Mouse (Mus musculus) small intestine, adult 2 months (tissue): Measurements from ENCODE around the gene Ednrb. TPM values are rescaled to one million over a fixed set of nuclear protein-coding genes. Genes with fewer than 3 reads are reported as not detected.

Source experiments
- H3K27ac ChIP-seq: fragments of 200-500 bp; 2 replicates; pipeline ENCODE4 v1.5.1; 2012; ENCODE audit warnings: low read depth, low read length, control low read depth, inconsistent platforms; ENCODE audit not compliant: insufficient read depth
- H3K27me3 ChIP-seq: fragments of 200-500 bp; 2 replicates; pipeline ENCODE4 v1.6.1; 2012; ENCODE audit warnings: mild to moderate bottlenecking, moderate library complexity, low read length, inconsistent platforms; ENCODE audit not compliant: control insufficient read depth, insufficient read depth
- H3K36me3 ChIP-seq: fragments of 200-500 bp; 2 replicates; pipeline ENCODE4 v1.6.1; 2012; ENCODE audit warnings: mild to moderate bottlenecking, low read length, control low read depth, inconsistent platforms; ENCODE audit not compliant: control insufficient read depth, insufficient read depth
- H3K4me1 ChIP-seq: fragments of 200-500 bp; 2 replicates; pipeline ENCODE4 v1.6.1; 2012; ENCODE audit warnings: low read length, inconsistent platforms, mixed read lengths; ENCODE audit not compliant: control insufficient read depth, insufficient read depth, insufficient read length
- H3K4me3 ChIP-seq: fragments of 200-500 bp; 2 replicates; pipeline ENCODE4 v1.5.1; 2012; ENCODE audit warnings: low read depth, mild to moderate bottlenecking, control low read depth, inconsistent platforms, low read length, moderate library complexity
- CTCF ChIP-seq: fragments of 200-500 bp; IDR thresholded peaks from 2 replicates; pipeline ENCODE4 v1.5.1; 2012; ENCODE audit warnings: low read depth, mild to moderate bottlenecking, control low read depth, inconsistent platforms, low read length, moderate library complexity, mixed read lengths; ENCODE audit not compliant: insufficient replicate concordance, insufficient read length; ENCODE audit errors: extremely low read depth
- POLR2A ChIP-seq: fragments of 200-500 bp; IDR thresholded peaks from 2 replicates; pipeline ENCODE4 v1.6.1; 2012; ENCODE audit warnings: low read depth, mild to moderate bottlenecking, control low read depth, inconsistent platforms, low read length, moderate library complexity
- WGBS: fragments of 180-500 bp; shearing (Covaris S2); methylation state at CpG from one replicate; pipeline ENCODE4 v1.1.7; 2018; 5-methylcytosine and 5-hydroxymethylcytosine counted together
- polyA plus RNA-seq: library from polyadenylated mRNA; depleted of rRNA; stranded (reverse); fragments of >200 nt; gene quantifications from 2 replicates; pipeline ENCODE4 v1.2.3, GENCODE M21; 2012

Gene Ednrb
- polyA plus RNA-seq, 1 experiment: 5.1 TPM

DNA sequence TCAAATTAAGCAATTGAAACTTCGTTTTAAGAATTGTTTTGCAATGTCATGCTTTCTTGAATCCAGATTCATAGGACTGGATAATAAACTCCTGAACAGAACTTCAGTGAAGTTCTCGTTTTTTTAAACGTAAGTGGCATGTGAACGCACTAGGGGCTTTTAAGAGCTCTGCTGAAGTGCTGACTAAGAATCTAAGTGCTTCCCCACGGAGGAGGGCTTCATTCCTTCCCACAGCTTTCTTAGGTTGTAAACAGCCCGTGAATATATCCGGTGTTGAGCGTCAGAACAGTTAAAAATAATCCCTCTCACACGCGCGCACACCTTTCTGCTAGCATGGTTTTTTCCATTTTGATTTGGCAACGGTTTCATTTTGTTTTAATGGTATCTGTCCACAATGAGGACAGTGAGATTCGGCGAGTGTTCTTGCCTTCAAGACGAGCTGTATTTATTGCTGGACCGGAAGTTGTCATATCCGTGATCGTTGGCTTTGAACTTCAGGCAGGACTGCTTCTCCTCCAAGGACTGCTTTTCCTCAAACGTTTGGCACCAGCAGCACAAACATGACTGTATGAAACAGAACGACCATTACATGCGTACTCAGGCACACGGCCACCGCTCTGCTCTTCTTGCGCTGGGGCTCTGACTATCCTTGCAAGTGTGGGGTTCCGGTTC, 27.4 kb downstream of the Ednrb start:
- Histone ChIP-seq H3K36me3 (no peaks in the 10 kb centered on the region), H3K4me1 (no peaks in the 10 kb centered on the region; the same call in 1 of the 2 replicates), H3K27ac (0 out of 2 replicates have a peak overlapping the region, but pooled peaks have one; percentile 2), H3K4me3 (no peak overlapping the region), H3K27me3 (no peaks in the 10 kb centered on the region)
- 70% methylated on average over 25 of the region's 25 CpGs for WGBS
- TF ChIP-seq CTCF (no peak), POLR2A (no peak)

DNA sequence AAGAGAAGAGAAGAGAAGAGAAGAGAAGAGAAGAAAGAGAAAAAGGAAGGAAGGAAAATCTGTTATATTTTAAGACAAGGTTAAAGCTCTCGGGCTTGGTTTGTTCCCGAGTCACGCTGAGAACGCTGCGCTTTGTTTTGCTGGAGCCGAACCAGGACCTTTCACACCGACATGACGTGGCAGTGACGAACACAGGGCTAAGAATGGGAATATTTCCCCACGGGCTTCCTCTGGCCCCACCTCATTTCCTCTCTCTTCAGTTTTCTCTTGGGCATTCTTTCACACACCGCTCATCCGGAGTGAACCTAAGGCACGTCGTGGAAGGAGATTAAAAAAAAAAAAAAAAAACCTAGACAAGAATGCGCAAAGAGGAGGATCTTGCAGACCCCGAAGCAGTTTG, 28.7 kb downstream of the Ednrb start:
- H3K4me1 ChIP-seq: no peaks in the 10 kb centered on the region; the same call in 1 of the 2 replicates
- peak overlapping the region; percentile 62; the same call in 1 of the 2 replicates for H3K27ac ChIP-seq
- TF ChIP-seq CTCF: no peak
- TF ChIP-seq POLR2A: no peak
- H3K4me3 ChIP-seq: no peak overlapping the region
- no peaks in the 10 kb centered on the region for H3K36me3 ChIP-seq
- no peaks in the 10 kb centered on the region for H3K27me3 ChIP-seq
- WGBS: 72% methylated on average over 16 of the region's 16 CpGs

DNA sequence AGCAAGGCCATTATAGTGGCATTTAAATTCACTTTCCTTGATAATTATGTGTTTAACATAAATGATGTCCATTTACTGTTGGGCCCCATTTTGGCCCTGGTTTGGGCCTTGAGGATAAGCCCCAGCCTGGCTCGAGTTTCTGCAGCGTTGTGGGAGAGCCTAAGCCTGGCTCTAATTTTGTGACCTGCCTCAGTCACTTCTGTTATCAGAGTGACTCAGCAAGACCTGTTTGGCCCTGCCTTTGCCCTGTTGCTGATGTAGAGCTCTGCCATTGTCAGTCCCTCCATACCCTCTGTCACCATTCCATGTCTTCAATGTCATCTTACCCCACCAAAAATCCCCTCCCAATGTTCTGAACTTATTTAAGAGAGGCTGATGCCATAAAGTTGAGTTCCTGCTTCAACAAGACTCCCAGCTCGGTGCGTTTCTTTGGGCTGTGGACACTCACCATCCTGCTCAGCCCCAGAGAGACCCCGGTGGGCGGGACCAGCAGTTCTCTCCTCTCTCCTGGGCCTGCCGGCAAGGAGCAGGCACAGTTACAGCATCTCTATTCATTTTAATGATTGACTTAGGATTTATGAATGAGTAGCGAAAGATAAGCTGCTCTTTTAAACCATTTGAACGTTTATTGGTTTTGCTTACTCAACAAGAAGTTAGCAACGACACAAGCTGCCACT, 30.0 kb downstream of the Ednrb start:
- H3K4me1 ChIP-seq: no peaks in the 10 kb centered on the region; the same call in 1 of the 2 replicates
- H3K36me3 ChIP-seq: no peaks in the 10 kb centered on the region
- no peak overlapping the region for H3K4me3 ChIP-seq
- no peaks in the 10 kb centered on the region for H3K27me3 ChIP-seq
- TF ChIP-seq POLR2A: no peak
- no peak for TF ChIP-seq CTCF
- 47% methylated on average over 10 of the region's 10 CpGs for WGBS
- H3K27ac ChIP-seq: no peak overlapping the region

DNA sequence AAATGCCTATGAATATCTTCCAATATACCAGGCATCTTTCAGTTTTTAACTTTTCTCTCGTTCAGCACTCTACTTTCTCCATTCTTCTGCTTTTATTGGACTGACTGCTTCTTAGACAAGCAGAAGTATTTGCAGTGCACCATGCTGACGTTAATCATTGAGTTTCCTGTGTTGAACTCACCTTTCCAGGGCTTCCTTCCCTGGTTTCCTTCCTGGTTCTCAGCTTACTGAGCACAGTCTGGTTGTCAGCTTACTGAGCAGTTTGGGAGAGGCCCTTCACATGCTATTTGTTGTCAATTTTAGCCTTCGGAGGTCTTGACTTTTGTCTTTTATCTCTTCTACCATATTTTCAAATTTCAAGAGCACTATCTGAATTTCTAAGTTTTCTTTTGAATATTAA, 31.0 kb downstream of the Ednrb start:
- H3K27ac ChIP-seq: no peak overlapping the region
- TF ChIP-seq POLR2A: no peak
- no peak for TF ChIP-seq CTCF
- H3K27me3 ChIP-seq: no peaks in the 10 kb centered on the region
- H3K4me1 ChIP-seq: no peaks in the 10 kb centered on the region; the same call in 1 of the 2 replicates
- 60% methylated on average over 3 of the region's 3 CpGs for WGBS
- no peaks in the 10 kb centered on the region for H3K36me3 ChIP-seq
- H3K4me3 ChIP-seq: no peak overlapping the region

DNA sequence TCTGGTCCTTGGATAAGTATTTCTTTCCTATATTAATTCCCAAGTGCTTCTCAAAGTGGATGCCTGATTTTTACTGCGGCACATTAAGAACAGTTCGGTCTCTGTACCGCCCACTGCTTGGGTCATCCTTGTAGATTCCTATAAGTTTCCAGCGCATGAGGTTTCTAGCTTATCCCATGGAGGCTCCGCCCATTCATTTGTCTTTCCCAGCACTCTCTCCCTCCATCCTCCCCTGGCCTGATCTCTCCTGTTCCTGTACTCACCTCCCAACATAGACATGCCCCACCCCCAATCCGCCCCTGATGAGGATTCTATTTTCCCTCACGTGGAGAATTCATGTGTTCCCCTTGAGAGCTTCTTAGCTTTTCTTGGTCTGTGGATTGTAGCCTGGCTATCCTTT, 32.9 kb downstream of the Ednrb start:
- WGBS: 88% methylated on average over 7 of the region's 7 CpGs
- no peaks in the 10 kb centered on the region for H3K36me3 ChIP-seq
- no peak overlapping the region for H3K27ac ChIP-seq
- no peak overlapping the region for H3K4me3 ChIP-seq
- H3K4me1 ChIP-seq: no peaks in the 10 kb centered on the region; the same call in 1 of the 2 replicates
- TF ChIP-seq CTCF (no peak), POLR2A (no peak)
- H3K27me3 ChIP-seq: no peaks in the 10 kb centered on the region

DNA sequence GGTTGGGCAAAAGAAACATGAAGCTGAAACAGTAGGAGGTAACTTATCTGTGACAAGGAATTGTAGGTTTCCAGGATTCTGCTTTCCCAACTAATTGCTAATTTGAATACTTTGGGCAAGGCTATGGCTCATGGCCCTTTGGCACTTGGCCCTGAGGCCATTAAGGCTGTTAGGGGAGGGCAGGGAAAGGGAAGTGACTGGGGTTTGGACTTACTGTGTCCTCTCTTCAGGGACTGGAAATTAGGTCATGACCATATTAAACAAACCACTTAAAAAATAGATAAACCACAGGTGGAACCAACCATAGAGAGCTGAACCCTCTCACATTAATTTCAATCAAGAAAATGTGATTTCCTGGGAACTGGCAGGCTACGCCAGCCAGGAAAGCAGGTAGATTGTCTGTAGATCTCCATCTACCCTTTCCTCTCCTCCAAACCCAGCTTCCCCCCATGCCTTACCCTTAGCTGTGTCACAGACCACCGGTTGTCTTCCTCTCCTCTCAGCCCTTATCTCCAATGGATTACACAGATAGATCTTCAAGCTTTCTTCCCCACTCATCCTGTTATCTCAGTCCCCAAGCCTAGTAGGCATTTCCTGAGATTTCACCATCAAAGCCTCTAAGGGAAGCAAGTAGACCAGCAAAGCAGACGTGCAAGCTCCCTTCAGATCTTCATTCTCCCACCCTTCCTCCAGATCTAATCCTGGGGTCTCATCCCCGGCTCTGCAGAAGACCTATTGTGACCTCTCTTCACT, 40.1 kb downstream of the Ednrb start:
- TF ChIP-seq CTCF: no peak
- TF ChIP-seq POLR2A: no peak
- WGBS: 62% methylated on average over 4 of the region's 4 CpGs

DNA sequence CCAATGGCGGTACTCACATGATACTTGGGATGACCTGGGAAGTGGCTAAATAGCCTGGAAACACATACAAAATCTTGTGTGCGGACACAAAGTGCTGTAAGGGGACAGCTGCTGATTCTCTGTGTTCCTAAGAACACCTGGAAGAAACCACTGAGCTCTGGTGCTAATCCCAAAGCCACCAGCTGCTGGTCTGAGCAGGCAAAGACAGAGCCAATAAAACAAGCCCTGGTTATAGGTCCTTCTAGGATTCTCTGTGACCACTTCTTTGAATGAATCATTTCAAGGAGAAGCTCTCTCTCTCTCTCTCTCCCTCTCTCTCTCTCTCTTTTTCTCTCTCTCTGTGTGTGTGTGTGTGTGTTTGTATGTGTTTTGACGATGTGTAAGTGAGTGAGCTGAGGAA, 47.1 kb downstream of the Ednrb start:
- Histone ChIP-seq H3K4me3 (no peak overlapping the region), H3K27ac (no peak overlapping the region), H3K4me1 (no peaks in the 10 kb centered on the region), H3K27me3 (no peaks in the 10 kb centered on the region), H3K36me3 (no peaks in the 10 kb centered on the region)
- 74% methylated on average over 3 of the region's 3 CpGs for WGBS
- TF ChIP-seq POLR2A (no peak), CTCF (no peak)

More for the DNA sequence above, 40.1 kb downstream of the Ednrb start:
- no peak overlapping the region for H3K27ac ChIP-seq
- H3K36me3 ChIP-seq: no peaks in the 10 kb centered on the region
- no peaks in the 10 kb centered on the region for H3K27me3 ChIP-seq
- no peak overlapping the region for H3K4me3 ChIP-seq
- no peaks in the 10 kb centered on the region for H3K4me1 ChIP-seq
